Mouse (Mus musculus) limb, embryonic 12.5 days (tissue): ENCODE data around the gene Gal3st4. TPM values are rescaled to one million over a fixed set of nuclear protein-coding genes. Genes with fewer than 3 reads are reported as not detected.

Experiments
- ATAC-seq: fragments of 200-750 bp; cut with Nextera tagmentation; 2 replicates; pipeline ENCODE4 v1.8.0; 2017; ENCODE audit warnings: low read depth, moderate TSS enrichment; ENCODE audit not compliant: insufficient number of reproducible peaks, insufficient read depth, low FRiP score, low TSS enrichment
- H3K27ac ChIP-seq: fragments of 300-500 bp; sonication (generic); 2 replicates; pipeline ENCODE4 v1.5.1; 2016; ENCODE audit warnings: mild to moderate bottlenecking, moderate library complexity
- H3K27me3 ChIP-seq: fragments of 300-500 bp; sonication (generic); 2 replicates; pipeline ENCODE4 v1.6.1; 2016; ENCODE audit warnings: mild to moderate bottlenecking, moderate library complexity
- H3K36me3 ChIP-seq: fragments of 300-500 bp; sonication (generic); 2 replicates; pipeline ENCODE4 v1.6.1; 2016; ENCODE audit warnings: mild to moderate bottlenecking, moderate library complexity
- H3K4me1 ChIP-seq: fragments of 300-500 bp; sonication (generic); replicated peaks from 2 replicates; pipeline ENCODE4 v1.6.1; 2016
- H3K4me2 ChIP-seq: fragments of 300-500 bp; sonication (generic); 2 replicates; pipeline ENCODE4 v1.6.1; 2016; ENCODE audit warnings: mild to moderate bottlenecking, moderate library complexity
- H3K4me3 ChIP-seq: fragments of 300-500 bp; sonication (generic); replicated peaks from 2 replicates; pipeline ENCODE4 v1.5.1; 2016; ENCODE audit warnings: mild to moderate bottlenecking
- H3K9ac ChIP-seq: fragments of 300-500 bp; sonication (generic); replicated peaks from 2 replicates; pipeline ENCODE4 v1.6.1; 2016; ENCODE audit warnings: mild to moderate bottlenecking, moderate library complexity
- H3K9me3 ChIP-seq: fragments of 300-500 bp; sonication (generic); 2 replicates; pipeline ENCODE4 v1.6.1; 2016; ENCODE audit warnings: mild to moderate bottlenecking, moderate library complexity
- WGBS: fragments of 180-500 bp; shearing (Covaris S2); methylation state at CpG from one replicate; pipeline ENCODE4 v1.1.7; 2016; 5-methylcytosine and 5-hydroxymethylcytosine counted together
- polyA plus RNA-seq: library from polyadenylated mRNA; unstranded; fragments of >200 nt; fragmentation: Nextera tagmentation; extraction: Ambion mirVana; gene quantifications from 2 replicates; pipeline ENCODE4 v1.2.1, GENCODE M21; 2016

Gal3st4 gene
- polyA plus RNA-seq: 4.0 and 4.5 TPM in 2 replicates

- peak within 1 kb of the TSS; percentile 28 for H3K4me3 ChIP-seq
- peak; percentile 55 for ATAC-seq
- H3K27me3 ChIP-seq: peaks cover 9% of the 10 kb centered on the region
- H3K4me2 ChIP-seq: peak within 1 kb of the TSS; percentile 51
- 1% methylated on average over 12 of the region's 12 CpGs for WGBS
- no peaks in the 10 kb centered on the region for H3K9me3 ChIP-seq
- peaks cover 39% of the 10 kb centered on the region for H3K36me3 ChIP-seq
- H3K4me1 ChIP-seq: peaks cover 47% of the 10 kb centered on the region
- H3K27ac ChIP-seq: peak within 1 kb of the TSS; percentile 74
- peak within 1 kb of the TSS; percentile 47 for H3K9ac ChIP-seq
Observed at GRCm38 (mm10) chr5:138272409-138272923, at the start of gene Gal3st4. TSS of gene Gal3st4 (minus strand) at chr5:138272840.

GRCm38 (mm10) chr5:138312795-138313194, 40.2 kb upstream of the Gal3st4 start:
- Histone ChIP-seq H3K27ac (no peak overlapping the region), H3K9me3 (no peaks in the 10 kb centered on the region), H3K4me3 (no peak overlapping the region), H3K9ac (no peak overlapping the region), H3K4me2 (no peak overlapping the region), H3K4me1 (no peaks in the 10 kb centered on the region), H3K36me3 (no peaks in the 10 kb centered on the region), H3K27me3 (no peaks in the 10 kb centered on the region)
- ATAC-seq: no peak
- 85% methylated on average over 3 of the region's 3 CpGs for WGBS

DNA sequence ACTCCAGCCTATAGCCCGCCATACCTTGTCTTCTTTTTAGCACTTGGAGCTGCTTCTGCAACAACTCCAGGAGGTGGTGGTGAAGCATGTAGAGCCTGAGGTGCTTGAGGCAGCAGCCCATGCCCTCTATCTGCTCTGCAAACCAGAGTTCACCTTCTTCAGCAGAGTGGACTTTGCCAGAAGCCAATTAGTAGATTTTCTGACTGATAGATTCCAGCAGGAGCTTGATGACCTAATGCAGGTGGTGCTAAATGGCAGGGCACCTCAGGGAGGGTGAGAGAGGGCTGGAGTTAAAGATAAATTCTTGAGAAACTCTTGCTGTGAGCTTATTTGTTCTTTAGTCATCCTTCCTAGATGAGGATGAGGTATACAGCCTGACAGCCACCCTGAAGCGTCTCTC, 27.0 kb upstream of the Gal3st4 start:
- Histone ChIP-seq H3K4me1 (no peaks in the 10 kb centered on the region), H3K36me3 (no peaks in the 10 kb centered on the region), H3K4me3 (no peak overlapping the region), H3K9me3 (no peaks in the 10 kb centered on the region), H3K4me2 (no peak overlapping the region), H3K9ac (no peak overlapping the region), H3K27ac (no peak overlapping the region), H3K27me3 (no peaks in the 10 kb centered on the region)
- no peak for ATAC-seq
- WGBS: 81% methylated on average over 2 of the region's 2 CpGs

DNA sequence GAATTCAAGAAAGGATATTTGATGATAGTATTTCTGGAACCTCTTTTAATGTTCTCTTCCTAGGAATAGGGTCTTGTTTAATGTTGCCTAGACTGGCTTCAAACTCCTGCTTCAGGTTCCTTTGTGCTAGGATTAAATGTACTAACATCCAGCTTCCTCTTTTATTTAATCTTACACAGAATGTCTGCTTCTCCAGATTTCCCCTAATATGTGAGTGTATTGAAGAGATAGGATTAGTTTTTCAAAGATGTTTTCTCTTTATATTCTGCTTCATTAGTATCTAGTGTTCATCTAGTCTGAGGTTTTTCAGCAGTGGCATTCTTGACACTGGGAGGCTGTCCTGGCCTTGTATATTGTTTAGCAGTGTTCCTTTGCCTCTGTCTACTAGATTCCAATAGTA, 21.5 kb upstream of the Gal3st4 start:
- H3K27me3 ChIP-seq: no peaks in the 10 kb centered on the region

DNA sequence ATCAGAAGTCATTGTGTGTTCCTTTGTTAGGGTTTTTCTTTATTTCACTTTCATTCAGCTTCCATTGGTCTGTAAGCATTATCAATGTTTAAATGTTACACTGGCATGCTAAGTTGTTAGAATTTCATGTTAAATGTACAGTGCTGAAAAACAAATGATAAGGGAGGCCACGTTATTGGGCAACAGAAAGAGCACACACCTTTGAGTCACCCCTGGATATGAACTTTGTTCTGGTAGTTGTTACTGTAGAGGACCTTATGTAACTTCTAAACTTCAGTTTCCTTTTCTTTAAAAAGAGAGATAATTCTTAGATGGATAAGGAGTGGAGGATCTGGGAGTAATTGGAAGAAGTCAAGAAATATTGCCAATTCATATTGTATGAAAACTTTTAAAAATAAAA, 19.0 kb upstream of the Gal3st4 start:
- no peak for ATAC-seq
- Histone ChIP-seq H3K4me3 (no peak overlapping the region), H3K36me3 (no peaks in the 10 kb centered on the region), H3K9me3 (no peaks in the 10 kb centered on the region), H3K9ac (no peak overlapping the region), H3K27me3 (no peaks in the 10 kb centered on the region), H3K4me2 (no peak overlapping the region), H3K27ac (no peak overlapping the region), H3K4me1 (no peaks in the 10 kb centered on the region)
- WGBS: 75% methylated on average over 1 of the region's 1 CpGs

More for the DNA sequence above, 21.5 kb upstream of the Gal3st4 start:
- H3K9me3 ChIP-seq: no peaks in the 10 kb centered on the region
- H3K4me3 ChIP-seq: no peak overlapping the region
- H3K36me3 ChIP-seq: no peaks in the 10 kb centered on the region
- no peak overlapping the region for H3K9ac ChIP-seq
- H3K4me1 ChIP-seq: no peaks in the 10 kb centered on the region
- H3K4me2 ChIP-seq: no peak overlapping the region
- no peak overlapping the region for H3K27ac ChIP-seq
- no peak for ATAC-seq

DNA sequence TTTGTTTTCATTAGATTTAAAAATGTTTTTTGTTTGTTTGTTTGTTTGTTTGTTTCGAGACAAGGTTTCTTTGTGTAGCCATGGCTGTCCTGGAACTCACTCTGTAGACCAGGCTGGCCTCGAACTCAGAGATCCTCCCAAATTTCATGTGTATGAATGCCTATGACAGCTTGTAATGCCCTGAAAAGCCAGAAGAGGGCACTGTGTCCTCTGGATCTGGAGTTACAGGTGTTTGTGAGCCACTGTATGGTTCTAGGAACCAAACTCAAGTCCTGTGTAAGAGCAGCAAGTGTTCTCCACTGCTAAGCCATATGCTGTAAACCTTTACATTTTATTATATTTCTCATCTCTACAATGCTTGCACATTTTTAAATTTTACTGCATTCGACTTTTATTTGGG, 15.2 kb upstream of the Gal3st4 start:
- no peak overlapping the region for H3K4me2 ChIP-seq
- 83% methylated on average over 3 of the region's 3 CpGs for WGBS
- H3K27ac ChIP-seq: no peak overlapping the region
- H3K4me3 ChIP-seq: no peak overlapping the region
- H3K4me1 ChIP-seq: no peaks in the 10 kb centered on the region
- ATAC-seq: no peak
- no peak overlapping the region for H3K9ac ChIP-seq
- H3K9me3 ChIP-seq: no peaks in the 10 kb centered on the region
- no peaks in the 10 kb centered on the region for H3K36me3 ChIP-seq
- no peaks in the 10 kb centered on the region for H3K27me3 ChIP-seq

DNA sequence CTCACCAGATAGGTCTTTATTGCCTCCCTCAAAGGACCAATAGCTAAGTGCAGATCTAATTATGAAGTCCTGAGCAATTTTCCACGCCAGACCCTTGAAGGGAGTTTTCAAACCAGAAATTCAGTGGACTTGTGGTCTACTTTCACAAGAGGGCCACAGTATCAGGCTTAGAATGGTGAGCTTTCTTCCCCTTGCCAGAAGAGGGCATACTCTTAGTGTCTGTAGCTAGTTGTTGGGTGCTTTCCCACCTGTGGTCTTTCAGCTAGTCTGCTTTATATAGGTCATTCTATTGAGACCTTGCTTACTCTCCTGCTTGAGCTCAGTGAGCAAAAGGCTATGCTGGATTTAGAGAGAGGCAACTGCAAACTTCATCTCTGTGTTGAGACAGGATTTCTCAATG, 10.9 kb upstream of the Gal3st4 start:
- no peak for ATAC-seq
- Histone ChIP-seq H3K36me3 (no peaks in the 10 kb centered on the region), H3K4me2 (no peak overlapping the region), H3K27ac (no peak overlapping the region), H3K27me3 (0 out of 2 replicates have a peak, but pooled peaks cover 4% of the 10 kb centered on the region), H3K4me3 (no peak overlapping the region), H3K9ac (no peak overlapping the region), H3K4me1 (peaks cover 7% of the 10 kb centered on the region), H3K9me3 (peaks cover 8% of the 10 kb centered on the region)
- 57% methylated on average over 1 of the region's 1 CpGs for WGBS

GRCm38 (mm10) chr5:138281798-138282197, 9.2 kb upstream of the Gal3st4 start:
- H3K4me2 ChIP-seq: no peak overlapping the region
- H3K27me3 ChIP-seq: 0 out of 2 replicates have a peak, but pooled peaks cover 4% of the 10 kb centered on the region
- H3K9me3 ChIP-seq: peaks cover 8% of the 10 kb centered on the region
- no peak overlapping the region for H3K4me3 ChIP-seq
- no peak overlapping the region for H3K9ac ChIP-seq
- no peak for ATAC-seq
- H3K4me1 ChIP-seq: peaks cover 23% of the 10 kb centered on the region
- peaks cover 15% of the 10 kb centered on the region for H3K36me3 ChIP-seq
- H3K27ac ChIP-seq: no peak overlapping the region
- WGBS: 72% methylated on average over 2 of the region's 2 CpGs

- H3K36me3 ChIP-seq: peaks cover 25% of the 10 kb centered on the region
- H3K4me2 ChIP-seq: no peak overlapping the region
- H3K27me3 ChIP-seq: 0 out of 2 replicates have a peak, but pooled peaks cover 4% of the 10 kb centered on the region
- peaks cover 32% of the 10 kb centered on the region for H3K4me1 ChIP-seq
- no peak for ATAC-seq
- no peak overlapping the region for H3K4me3 ChIP-seq
- 89% methylated on average over 15 of the region's 15 CpGs for WGBS
- peaks cover 8% of the 10 kb centered on the region for H3K9me3 ChIP-seq
- no peak overlapping the region for H3K27ac ChIP-seq
- H3K9ac ChIP-seq: no peak overlapping the region
Observed at GRCm38 (mm10) chr5:138280829-138281228, 8.2 kb upstream of the Gal3st4 start.

DNA sequence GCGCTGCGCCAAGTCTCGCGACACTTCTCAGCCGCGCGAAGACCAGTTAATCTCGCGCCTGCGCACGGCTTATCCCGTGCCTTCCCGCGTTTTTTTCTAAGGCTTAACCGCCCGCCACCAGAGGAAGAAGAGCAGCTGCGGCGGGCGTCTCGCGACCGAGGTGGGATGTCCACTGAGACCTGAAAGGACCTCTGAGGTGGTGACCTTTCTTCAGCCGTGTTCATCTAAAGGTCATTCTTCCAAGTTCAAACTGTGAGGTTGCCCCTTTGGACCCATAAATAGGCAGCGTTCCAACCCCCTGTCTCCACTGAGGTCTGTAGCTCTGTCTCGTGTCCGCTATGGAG, 7.8 kb upstream of the Gal3st4 start:
- H3K9me3 ChIP-seq: peaks cover 8% of the 10 kb centered on the region
- WGBS: 25% methylated on average over 26 of the region's 26 CpGs
- peaks cover 37% of the 10 kb centered on the region for H3K4me1 ChIP-seq
- 0 out of 2 replicates have a peak, but pooled peaks cover 4% of the 10 kb centered on the region for H3K27me3 ChIP-seq
- H3K36me3 ChIP-seq: peaks cover 29% of the 10 kb centered on the region
- no peak overlapping the region for H3K9ac ChIP-seq
- peak overlapping the region; percentile 74 for H3K4me3 ChIP-seq
- H3K27ac ChIP-seq: no peak overlapping the region
- H3K4me2 ChIP-seq: peak overlapping the region; percentile 93
- ATAC-seq: no peak

DNA sequence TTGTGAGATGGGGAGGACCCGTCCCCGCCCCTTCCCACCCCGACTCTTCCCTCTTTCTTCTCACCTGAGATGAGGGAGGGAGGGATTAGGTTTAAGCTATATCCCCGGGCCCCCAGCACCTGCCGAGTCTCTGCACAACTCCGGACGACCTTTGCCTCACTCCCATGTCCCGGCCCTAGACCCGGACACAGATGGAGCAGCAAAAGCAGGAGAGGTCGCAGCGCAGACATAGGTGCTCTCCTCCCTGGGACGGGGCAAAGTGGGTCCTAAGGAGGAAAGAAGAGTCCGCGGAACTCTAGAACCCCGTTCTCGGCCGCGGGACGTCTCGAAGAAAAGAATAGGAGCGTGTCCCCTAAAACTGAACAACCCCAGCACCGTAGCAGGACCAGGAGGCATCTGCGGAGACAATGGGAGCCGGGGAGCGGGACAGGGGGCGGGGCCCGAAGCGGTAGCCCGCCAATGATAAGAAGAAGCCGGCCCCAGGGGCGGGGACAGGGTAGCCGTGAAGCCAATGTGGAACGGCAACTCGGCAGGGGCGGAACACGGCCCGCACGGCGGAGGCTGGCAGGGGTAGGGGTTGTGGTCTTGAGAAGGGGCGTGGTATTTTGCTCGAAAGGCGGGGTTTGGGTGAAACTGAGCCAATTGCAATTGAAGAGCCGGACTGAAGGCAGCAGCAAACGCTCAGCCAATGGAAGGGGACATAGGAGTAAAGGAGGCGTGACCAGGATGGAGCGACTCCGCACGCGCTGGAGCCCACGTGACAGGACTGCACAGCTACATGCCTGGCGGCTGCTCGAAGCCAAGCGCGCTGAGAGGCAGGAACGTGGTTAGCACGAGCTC, 7.2 kb upstream of the Gal3st4 start, which contains the start of the genes Gm43720, Gpc2 and Stag3:
Gm43720 (minus strand) TSS at position 374 of the 840 bp plus-strand sequence.
Gpc2 (minus strand) TSS at position 421 of the 840 bp plus-strand sequence.
Stag3 (plus strand) TSS at position 656 of the 840 bp plus-strand sequence.
- peaks cover 42% of the 10 kb centered on the region for H3K4me1 ChIP-seq
- peak within 1 kb of the TSS; percentile 81 for H3K9ac ChIP-seq
- H3K36me3 ChIP-seq: peaks cover 35% of the 10 kb centered on the region
- H3K27ac ChIP-seq: peak within 1 kb of the TSS; percentile 76
- peaks cover 8% of the 10 kb centered on the region for H3K9me3 ChIP-seq
- ATAC-seq: peak; percentile 99
- WGBS: under 1% methylated on average over 56 of the region's 56 CpGs
- H3K4me3 ChIP-seq: peak within 1 kb of the TSS; percentile 74
- H3K4me2 ChIP-seq: peak within 1 kb of the TSS; percentile 93
- 0 out of 2 replicates have a peak, but pooled peaks cover 4% of the 10 kb centered on the region for H3K27me3 ChIP-seq
